Mouse (Mus musculus) spleen, adult 2 months (tissue): ENCODE results near the gene Tma7.

Source experiments
- CTCF ChIP-seq: fragments of 200-500 bp; IDR thresholded peaks from 2 replicates; pipeline ENCODE4 v1.5.1; 2011; ENCODE audit warnings: mild to moderate bottlenecking, inconsistent platforms; ENCODE audit not compliant: insufficient read depth, insufficient read length, insufficient replicate concordance; ENCODE audit errors: extremely low read depth
- POLR2A ChIP-seq: fragments of 200-500 bp; IDR thresholded peaks from 2 replicates; pipeline ENCODE4 v1.6.1; 2011; ENCODE audit warnings: low read depth, low read length, inconsistent platforms

- no peak for TF ChIP-seq CTCF
- TF ChIP-seq POLR2A = no peak
Measured at GRCm38 (mm10) chr9:109111101-109111500, 28.7 kb upstream of the Tma7 start.
